Mouse (Mus musculus): ENCODE results near the gene Bpifb4.

Gene Bpifb4

GRCm38 (mm10) chr2:154005094-154005493 is 67.1 kb downstream of the Bpifb4 start:
- DNase-seq (ENCODE audit: low spot score in 2 of 2): no peak

- DNase-seq (ENCODE audit: low spot score in 2 of 2): no peak
Observed at GRCm38 (mm10) chr2:154005734-154006133, 67.7 kb downstream of the Bpifb4 start.

- DNase-seq (ENCODE audit: low spot score in 2 of 2): no peak
Observed at GRCm38 (mm10) chr2:154006331-154006730, 68.3 kb downstream of the Bpifb4 start.

- no peak for DNase-seq (ENCODE audit: low spot score in 2 of 2)
Observed at GRCm38 (mm10) chr2:154007381-154007780, 69.4 kb downstream of the Bpifb4 start.

- DNase-seq (ENCODE audit: low spot score in 2 of 2): no peak
Observed at GRCm38 (mm10) chr2:154007965-154008364, 70.0 kb downstream of the Bpifb4 start, which contains the start of gene Bpifa2. Bpifa2 (plus strand) TSS chr2:154008265.

All from spleen, postnatal 36 days (tissue).